Mouse (Mus musculus): Measurements from ENCODE around the gene Pcsk6. TPM values are rescaled to one million over a fixed set of nuclear protein-coding genes. Genes with fewer than 3 reads are reported as not detected.

The Pcsk6 gene
- polyA plus RNA-seq, 1 experiment from 2014 or later: 0.85 TPM

DNA sequence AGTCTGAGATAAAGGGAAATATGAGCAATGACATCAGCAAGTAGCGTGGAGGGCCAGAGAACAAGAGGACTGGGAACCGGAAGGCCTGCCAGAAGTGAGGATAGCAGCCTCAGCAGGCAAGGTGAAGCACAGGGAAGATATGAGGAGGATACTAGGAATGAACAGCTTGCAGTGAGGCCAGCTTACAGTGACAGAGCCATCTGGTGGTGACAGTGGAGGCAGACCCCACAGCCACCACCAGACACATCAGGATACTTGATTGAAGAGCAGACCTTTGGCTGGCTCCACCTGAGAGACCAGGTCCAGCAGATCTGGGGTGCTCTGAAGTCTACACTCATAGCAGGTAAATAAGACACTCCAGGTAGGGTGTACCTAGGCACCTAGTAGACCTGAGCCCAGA is 166.2 kb downstream of the Pcsk6 start:
- Histone ChIP-seq H3K27me3 (ENCODE audit: control insufficient read depth, insufficient read depth, low read length) (no peaks in the 10 kb centered on the region), H3K4me1 (ENCODE audit: control insufficient read depth, insufficient read depth, low read length) (no peaks in the 10 kb centered on the region), H3K9ac (ENCODE audit: low read length) (no peak overlapping the region), H3K36me3 (ENCODE audit: control insufficient read depth, insufficient read depth, low read length) (no peaks in the 10 kb centered on the region), H3K4me3 (ENCODE audit: low read depth, low read length) (no peak overlapping the region), H3K4me2 (no peak overlapping the region), H3K9me3 (ENCODE audit: control insufficient read depth, low read length) (no peaks in the 10 kb centered on the region), H3K27ac (ENCODE audit: low read depth, low read length) (no peak overlapping the region)
- 86% methylated on average over 2 of the region's 2 CpGs for WGBS
- ATAC-seq (ENCODE audit: low FRiP score) (no peak), DNase-seq (ENCODE audit: low spot score, missing footprints) (peak; percentile 64)

DNA sequence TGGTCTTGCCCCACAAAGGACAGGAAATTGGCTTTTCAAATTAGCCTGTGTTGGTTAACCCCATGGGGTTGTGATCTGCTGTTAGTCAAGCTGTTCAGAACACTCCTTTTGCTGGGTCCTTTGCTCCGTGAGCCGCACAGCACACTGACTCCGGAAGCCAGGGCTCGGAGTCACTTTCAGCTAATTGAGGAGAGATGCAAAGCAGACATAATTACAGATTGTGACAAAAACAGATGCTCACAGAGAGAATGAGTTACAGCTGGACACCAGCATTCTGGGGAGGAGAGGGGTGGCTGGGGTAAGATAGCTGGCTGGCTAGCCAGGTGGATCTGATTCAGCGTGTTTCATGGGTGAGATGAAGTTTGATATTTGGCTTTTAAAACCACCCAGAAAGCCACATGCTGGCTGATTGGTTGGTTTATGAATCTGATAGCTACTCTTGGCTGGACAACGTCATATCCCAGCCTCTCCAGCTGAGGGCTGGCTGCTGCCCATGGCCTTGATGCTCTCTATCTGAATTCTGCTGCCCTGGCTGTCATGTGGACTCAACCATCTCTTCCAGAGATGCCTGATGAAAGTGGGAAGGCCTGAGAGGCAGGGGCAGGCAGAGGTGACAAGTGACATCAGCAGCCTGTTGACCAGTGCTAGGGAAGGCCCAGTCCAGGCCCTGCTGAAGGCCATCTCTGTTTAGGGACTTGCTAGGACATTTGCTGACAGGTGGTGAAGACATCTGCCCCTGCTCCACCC is 167.4 kb downstream of the Pcsk6 start:
- DNase-seq (ENCODE audit: low spot score, missing footprints): peak; percentile 75
- H3K4me1 ChIP-seq (ENCODE audit: control insufficient read depth, insufficient read depth, low read length): no peaks in the 10 kb centered on the region
- 67% methylated on average over 6 of the region's 6 CpGs for WGBS

DNA sequence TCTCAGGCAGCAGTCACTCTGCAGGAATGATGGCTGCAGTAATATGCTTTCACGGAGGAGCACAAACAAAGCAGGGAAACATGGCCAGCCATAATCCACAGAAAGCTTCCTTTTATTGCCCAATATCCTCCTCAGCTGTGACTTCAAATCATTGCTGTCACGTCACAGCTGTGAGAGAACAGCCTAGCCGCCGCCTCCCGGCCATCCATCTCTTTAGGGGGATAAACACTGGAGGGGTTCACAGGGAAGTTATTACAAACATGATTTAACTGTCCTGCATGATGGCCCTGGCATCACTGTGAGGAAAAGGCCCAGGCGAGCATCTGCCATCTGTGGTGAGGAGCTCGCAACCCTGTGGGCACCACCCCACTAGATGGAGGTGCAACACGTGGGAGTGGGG is 175.3 kb downstream of the Pcsk6 start:
- no peaks in the 10 kb centered on the region for H3K27me3 ChIP-seq (ENCODE audit: control insufficient read depth, insufficient read depth, low read length)
- no peak overlapping the region for H3K27ac ChIP-seq (ENCODE audit: low read depth, low read length)
- no peak overlapping the region for H3K4me3 ChIP-seq (ENCODE audit: low read depth, low read length)
- H3K4me2 ChIP-seq: no peak overlapping the region
- no peak overlapping the region for H3K9ac ChIP-seq (ENCODE audit: low read length)
- 80% methylated on average over 8 of the region's 8 CpGs for WGBS
- no peaks in the 10 kb centered on the region for H3K4me1 ChIP-seq (ENCODE audit: control insufficient read depth, insufficient read depth, low read length)
- ATAC-seq (ENCODE audit: low FRiP score): no peak
- DNase-seq (ENCODE audit: low spot score, missing footprints): peak; percentile 57
- no peaks in the 10 kb centered on the region for H3K9me3 ChIP-seq (ENCODE audit: control insufficient read depth, low read length)
- H3K36me3 ChIP-seq (ENCODE audit: control insufficient read depth, insufficient read depth, low read length): no peaks in the 10 kb centered on the region

More for the DNA sequence above, 167.4 kb downstream of the Pcsk6 start:
- Histone ChIP-seq H3K9ac (ENCODE audit: low read length) (no peak overlapping the region), H3K36me3 (ENCODE audit: control insufficient read depth, insufficient read depth, low read length) (no peaks in the 10 kb centered on the region), H3K27me3 (ENCODE audit: control insufficient read depth, insufficient read depth, low read length) (no peaks in the 10 kb centered on the region), H3K27ac (ENCODE audit: low read depth, low read length) (no peak overlapping the region), H3K4me3 (ENCODE audit: low read depth, low read length) (no peak overlapping the region), H3K4me2 (no peak overlapping the region), H3K9me3 (ENCODE audit: control insufficient read depth, low read length) (no peaks in the 10 kb centered on the region)
- no peak for ATAC-seq (ENCODE audit: low FRiP score)

DNA sequence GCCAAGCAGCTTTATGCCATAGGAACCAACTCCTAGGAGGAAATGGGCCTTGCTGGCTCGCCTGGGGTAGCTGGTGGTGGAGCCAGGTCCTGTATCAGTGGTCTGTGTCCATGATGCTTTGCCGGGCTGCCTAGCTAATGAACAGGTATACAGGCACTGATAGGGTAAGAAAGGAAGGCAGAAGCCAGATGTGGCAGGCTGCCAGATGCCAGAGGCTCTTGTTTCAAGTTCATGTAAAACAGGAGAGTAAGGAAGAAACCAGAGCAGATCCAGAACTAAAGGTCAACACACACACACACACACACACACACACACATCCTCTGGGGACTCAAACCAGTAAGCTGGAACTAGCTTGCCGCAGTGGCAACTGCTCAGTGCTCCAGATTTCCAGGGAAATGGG is 176.7 kb downstream of the Pcsk6 start:
- Histone ChIP-seq H3K27ac (ENCODE audit: low read depth, low read length) (no peak overlapping the region), H3K9me3 (ENCODE audit: control insufficient read depth, low read length) (no peaks in the 10 kb centered on the region), H3K4me3 (ENCODE audit: low read depth, low read length) (no peak overlapping the region), H3K9ac (ENCODE audit: low read length) (no peak overlapping the region), H3K4me2 (no peak overlapping the region), H3K27me3 (ENCODE audit: control insufficient read depth, insufficient read depth, low read length) (no peaks in the 10 kb centered on the region), H3K36me3 (ENCODE audit: control insufficient read depth, insufficient read depth, low read length) (no peaks in the 10 kb centered on the region), H3K4me1 (ENCODE audit: control insufficient read depth, insufficient read depth, low read length) (no peaks in the 10 kb centered on the region)
- WGBS: 83% methylated on average over 3 of the region's 3 CpGs
- DNase-seq (ENCODE audit: low spot score, missing footprints) (peak; percentile 73), ATAC-seq (ENCODE audit: low FRiP score) (no peak)

DNA sequence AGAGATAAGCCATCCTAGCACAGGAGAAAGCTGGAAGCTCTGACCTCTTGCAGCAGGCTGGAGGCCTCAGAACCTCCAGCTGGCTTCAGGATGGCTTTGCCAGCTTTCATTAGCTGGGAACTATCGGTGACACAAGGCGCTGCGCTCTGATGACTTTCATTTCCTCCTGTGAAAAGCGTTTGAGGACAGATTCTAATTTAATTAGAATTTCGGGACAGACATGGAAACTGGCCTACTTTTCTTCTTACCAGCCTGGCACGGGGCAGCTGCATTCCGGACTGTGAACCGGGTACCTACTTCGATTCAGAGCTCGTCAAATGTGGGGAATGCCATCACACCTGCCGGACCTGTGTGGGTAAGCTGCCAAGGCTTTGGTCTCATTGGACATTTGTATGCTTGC is 177.2 kb downstream of the Pcsk6 start:
- WGBS: 88% methylated on average over 11 of the region's 11 CpGs
- no peaks in the 10 kb centered on the region for H3K4me1 ChIP-seq (ENCODE audit: control insufficient read depth, insufficient read depth, low read length)
- DNase-seq (ENCODE audit: low spot score, missing footprints) (peak; percentile 44), ATAC-seq (ENCODE audit: low FRiP score) (no peak)
- H3K36me3 ChIP-seq (ENCODE audit: control insufficient read depth, insufficient read depth, low read length): no peaks in the 10 kb centered on the region
- no peaks in the 10 kb centered on the region for H3K9me3 ChIP-seq (ENCODE audit: control insufficient read depth, low read length)
- H3K9ac ChIP-seq (ENCODE audit: low read length): no peak overlapping the region
- H3K27ac ChIP-seq (ENCODE audit: low read depth, low read length): no peak overlapping the region
- H3K27me3 ChIP-seq (ENCODE audit: control insufficient read depth, insufficient read depth, low read length): no peaks in the 10 kb centered on the region
- no peak overlapping the region for H3K4me3 ChIP-seq (ENCODE audit: low read depth, low read length)
- no peak overlapping the region for H3K4me2 ChIP-seq

DNA sequence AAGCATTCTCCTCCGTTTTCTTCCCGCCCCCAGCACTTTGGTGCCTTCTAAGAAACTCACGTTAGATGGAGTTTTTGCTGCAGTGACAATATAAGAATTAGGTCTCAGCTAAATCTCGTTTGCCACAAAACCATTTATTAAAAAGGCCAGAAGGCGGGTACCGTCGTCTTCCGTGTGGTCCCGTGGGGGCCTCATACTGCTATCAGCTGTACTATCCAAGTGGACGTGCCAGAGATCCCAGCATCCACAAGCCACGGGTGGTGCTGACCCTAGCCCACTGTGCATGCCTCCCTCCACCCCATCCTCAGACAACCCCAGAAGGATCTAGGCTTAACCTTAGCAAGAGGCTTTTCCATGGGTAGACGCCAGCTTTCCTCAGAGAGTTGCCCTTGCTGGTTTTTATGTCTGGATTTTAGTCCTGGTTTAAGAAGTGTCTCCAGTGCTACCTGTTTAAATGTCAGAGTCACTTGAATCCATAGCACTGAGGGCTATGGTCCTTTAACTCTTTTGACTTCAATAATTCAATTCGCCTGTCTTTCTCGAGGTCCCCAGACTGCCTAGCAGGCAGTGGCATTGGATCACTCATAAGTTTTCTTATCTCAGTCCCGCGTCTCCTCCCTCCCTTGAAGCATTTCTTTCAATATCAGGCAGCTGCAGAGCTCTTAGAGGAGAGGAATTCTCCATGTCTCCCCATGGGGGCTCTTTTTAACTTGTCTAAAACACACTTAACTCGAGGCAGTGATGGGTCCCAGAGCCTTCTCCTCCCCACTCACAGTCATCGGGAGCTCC is 178.7 kb downstream of the Pcsk6 start:
- no peak overlapping the region for H3K9ac ChIP-seq (ENCODE audit: low read length)
- H3K9me3 ChIP-seq (ENCODE audit: control insufficient read depth, low read length): no peaks in the 10 kb centered on the region
- no peak overlapping the region for H3K4me3 ChIP-seq (ENCODE audit: low read depth, low read length)
- H3K4me2 ChIP-seq: no peak overlapping the region
- WGBS: 86% methylated on average over 18 of the region's 18 CpGs
- ATAC-seq (ENCODE audit: low FRiP score) (no peak), DNase-seq (ENCODE audit: low spot score, missing footprints) (peak; percentile 71)
- no peak overlapping the region for H3K27ac ChIP-seq (ENCODE audit: low read depth, low read length)
- H3K4me1 ChIP-seq (ENCODE audit: control insufficient read depth, insufficient read depth, low read length): no peaks in the 10 kb centered on the region
- no peaks in the 10 kb centered on the region for H3K36me3 ChIP-seq (ENCODE audit: control insufficient read depth, insufficient read depth, low read length)
- no peaks in the 10 kb centered on the region for H3K27me3 ChIP-seq (ENCODE audit: control insufficient read depth, insufficient read depth, low read length)

DNA sequence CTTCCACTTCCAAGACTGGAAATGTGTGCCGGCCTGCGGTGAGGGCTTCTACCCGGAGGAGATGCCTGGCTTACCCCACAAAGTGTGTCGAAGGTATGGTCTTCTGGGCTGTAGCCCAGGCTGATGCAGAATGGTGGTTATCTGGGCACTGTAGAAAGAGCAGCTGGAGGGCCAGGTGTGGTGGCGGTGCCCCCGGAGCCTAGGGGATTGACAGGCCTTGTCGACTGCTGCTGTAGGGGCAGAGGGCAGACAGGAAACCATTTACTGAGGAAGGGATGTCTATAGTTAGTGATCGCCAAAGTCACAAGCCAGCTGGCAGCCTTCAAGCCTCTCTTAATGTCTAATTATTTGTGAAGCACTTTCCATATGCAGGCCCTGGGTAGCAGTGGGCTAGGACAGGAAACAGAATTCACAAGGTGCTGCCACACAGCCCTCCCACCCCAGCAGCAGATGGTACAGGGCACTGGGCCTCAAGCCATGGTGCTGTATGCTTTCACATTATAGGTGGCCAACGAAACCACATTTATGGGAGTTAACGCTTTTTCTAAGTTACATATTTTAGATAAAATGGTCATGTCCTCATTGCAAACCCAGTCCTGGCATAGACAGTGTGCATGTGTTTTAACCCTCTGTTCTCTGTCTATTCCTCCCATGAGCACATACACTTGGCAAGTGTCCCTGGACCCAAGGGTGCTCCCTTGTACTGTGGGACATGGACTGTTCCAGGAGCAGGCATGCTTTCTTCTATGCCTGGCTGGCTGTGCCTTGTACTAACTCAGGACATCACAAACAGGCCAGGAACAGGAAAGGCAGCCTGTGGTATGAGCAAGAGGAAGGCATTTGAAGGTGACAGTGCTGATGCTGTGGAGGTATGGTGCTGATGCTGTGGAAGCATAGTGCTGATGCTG is 182.3 kb downstream of the Pcsk6 start, which contains the start of gene Gm45213:
Gm45213 (plus strand) TSS at position 51 of the 908 bp plus-strand sequence.
- Histone ChIP-seq H3K27me3 (ENCODE audit: control insufficient read depth, insufficient read depth, low read length) (no peaks in the 10 kb centered on the region), H3K4me3 (ENCODE audit: low read depth, low read length) (no peak within 1 kb of the TSS), H3K36me3 (ENCODE audit: control insufficient read depth, insufficient read depth, low read length) (no peaks in the 10 kb centered on the region), H3K9me3 (ENCODE audit: control insufficient read depth, low read length) (no peaks in the 10 kb centered on the region), H3K4me1 (ENCODE audit: control insufficient read depth, insufficient read depth, low read length) (no peaks in the 10 kb centered on the region), H3K9ac (ENCODE audit: low read length) (no peak within 1 kb of the TSS), H3K4me2 (no peak within 1 kb of the TSS), H3K27ac (ENCODE audit: low read depth, low read length) (no peak within 1 kb of the TSS)
- ATAC-seq (ENCODE audit: low FRiP score): no peak
- peak; percentile 69 for DNase-seq (ENCODE audit: low spot score, missing footprints)
- 90% methylated on average over 10 of the region's 10 CpGs for WGBS

DNA sequence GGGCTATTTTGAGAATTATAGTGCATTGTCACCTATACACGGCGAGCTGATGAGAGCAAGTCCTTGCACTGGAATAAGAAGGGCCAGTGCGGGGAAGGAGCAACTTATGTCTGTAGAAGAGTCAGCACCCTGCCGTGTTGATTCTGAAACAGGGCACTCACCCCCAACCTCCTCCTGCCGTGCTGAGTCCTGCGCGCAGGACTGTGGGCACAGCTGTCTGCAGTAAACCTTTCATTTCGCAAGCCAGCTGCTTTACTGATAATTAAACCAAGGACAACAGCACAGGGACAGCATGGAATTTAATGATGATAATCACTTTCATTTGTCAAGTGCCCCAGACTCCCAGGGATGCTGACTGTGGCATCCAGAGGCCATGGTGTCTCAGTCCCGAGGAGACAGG is 183.1 kb downstream of the Pcsk6 start:
- Histone ChIP-seq H3K9me3 (ENCODE audit: control insufficient read depth, low read length) (no peaks in the 10 kb centered on the region), H3K27me3 (ENCODE audit: control insufficient read depth, insufficient read depth, low read length) (no peaks in the 10 kb centered on the region), H3K4me3 (ENCODE audit: low read depth, low read length) (no peak overlapping the region), H3K27ac (ENCODE audit: low read depth, low read length) (no peak overlapping the region), H3K36me3 (ENCODE audit: control insufficient read depth, insufficient read depth, low read length) (no peaks in the 10 kb centered on the region), H3K4me2 (no peak overlapping the region), H3K4me1 (ENCODE audit: control insufficient read depth, insufficient read depth, low read length) (no peaks in the 10 kb centered on the region), H3K9ac (ENCODE audit: low read length) (no peak overlapping the region)
- DNase-seq (ENCODE audit: low spot score, missing footprints) (peak; percentile 41), ATAC-seq (ENCODE audit: low FRiP score) (no peak)
- 40% methylated on average over 9 of the region's 9 CpGs for WGBS

Measured in midbrain, embryonic 11.5 days (tissue).